Mouse (Mus musculus): Measurements from ENCODE around the gene Colgalt1.

GRCm38 (mm10) chr8:71637149-71638095, 26.6 kb downstream of the Colgalt1 start:
- TF ChIP-seq REST (IDR thresholded peaks at IDR 0.05; ENCODE audit: insufficient read depth, insufficient read length) (no peak), POLR2A (IDR thresholded peaks at IDR 0.05; ENCODE audit: insufficient read length, low read depth) (no peak), E2F4 (IDR thresholded peaks at IDR 0.05; ENCODE audit: insufficient read depth) (no peak), USF1 (IDR thresholded peaks at IDR 0.05; ENCODE audit: low read depth) (no peak), CEBPB (IDR thresholded peaks at IDR 0.05; ENCODE audit: insufficient read depth, poor library complexity, severe bottlenecking) (no peak), MAX (IDR thresholded peaks at IDR 0.05; ENCODE audit: low read depth) (no peak)

Data from myocyte (in vitro differentiated cells).